Mouse (Mus musculus): ENCODE data around the gene Slfn5. TPM values are rescaled to one million over a fixed set of nuclear protein-coding genes. Genes with fewer than 3 reads are reported as not detected.
"Not testable (repeated sequence)": the region's sequence is repeated elsewhere in the genome, so short reads cannot be mapped to it uniquely, and the experiment has no call there.

The Slfn5 gene
- polyA plus RNA-seq, 1 experiment from 2014 or later, result 1.9 TPM

DNA sequence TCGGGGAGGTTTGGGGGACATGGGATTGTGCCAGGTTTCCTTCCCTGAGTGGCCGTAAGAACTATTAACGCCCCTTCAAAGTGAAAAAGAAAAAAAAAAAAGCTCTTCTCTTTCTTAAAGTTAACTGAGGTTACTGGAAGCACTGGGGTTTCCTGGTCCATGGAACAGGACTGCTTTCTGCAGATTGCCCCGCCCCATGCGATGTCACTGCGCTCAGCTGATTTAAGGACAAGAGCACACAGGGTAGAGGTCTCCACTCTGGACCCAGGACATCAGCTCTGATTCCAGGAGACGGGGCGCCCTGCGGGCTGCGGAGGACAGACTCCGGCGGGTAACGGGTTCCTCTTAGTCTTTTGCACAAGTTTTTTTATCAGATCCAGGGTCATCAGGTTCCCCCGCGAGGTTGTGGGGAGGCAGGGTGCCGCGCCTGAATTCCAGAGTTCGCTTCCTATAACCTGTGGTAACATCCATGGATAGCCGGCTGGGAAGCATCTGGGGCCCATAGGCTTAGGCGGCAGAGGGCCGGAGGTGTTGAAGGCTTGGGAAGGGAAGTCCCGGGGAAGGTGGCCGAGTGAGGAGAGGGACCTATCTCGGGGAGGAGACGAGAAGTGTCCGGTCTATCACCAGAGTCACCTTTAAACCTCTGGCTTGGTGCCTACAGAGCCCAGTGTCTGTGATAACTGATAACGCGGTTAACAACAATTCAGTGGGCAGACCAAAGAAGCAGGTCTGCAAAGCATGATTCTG is 889 bp downstream of the Slfn5 start:
- Histone ChIP-seq H3K9me3 (no peaks in the 10 kb centered on the region), H3K27ac (no peak overlapping the region), H3K4me1 (replicated peaks) (0 out of 2 replicates have a peak, but pooled peaks cover 2% of the 10 kb centered on the region), H3K36me3 (no peaks in the 10 kb centered on the region), H3K9ac (0 out of 2 replicates have a peak overlapping the region, but pooled peaks have one; percentile 8), H3K27me3 (replicated peaks) (peaks cover 25% of the 10 kb centered on the region), H3K4me2 (replicated peaks) (peak overlapping the region; percentile 21), H3K4me3 (replicated peaks) (0 out of 2 replicates have a peak overlapping the region, but pooled peaks have one; percentile 14)
- WGBS, result 6% methylated on average over 28 of the region's 28 CpGs
- ATAC-seq, result no peak

- H3K9ac ChIP-seq, result no peak overlapping the region
- H3K4me2 ChIP-seq (replicated peaks), result peak overlapping the region; percentile 21; the same call in 1 of the 2 replicates
- H3K27ac ChIP-seq, result no peak overlapping the region
- no peak for ATAC-seq
- no peaks in the 10 kb centered on the region for H3K9me3 ChIP-seq
- H3K36me3 ChIP-seq, result no peaks in the 10 kb centered on the region
- WGBS, result 60% methylated on average over 9 of the region's 9 CpGs
- peaks cover 25% of the 10 kb centered on the region for H3K27me3 ChIP-seq (replicated peaks)
- 0 out of 2 replicates have a peak, but pooled peaks cover 2% of the 10 kb centered on the region for H3K4me1 ChIP-seq (replicated peaks)
- H3K4me3 ChIP-seq (replicated peaks), result 0 out of 2 replicates have a peak overlapping the region, but pooled peaks have one; percentile 14
Observed at GRCm38 (mm10) chr11:82952612-82953542, 1.7 kb downstream of the Slfn5 start.

GRCm38 (mm10) chr11:82954631-82955030 is 3.5 kb downstream of the Slfn5 start:
- H3K27me3 ChIP-seq (replicated peaks), result peaks cover 22% of the 10 kb centered on the region
- 63% methylated on average over 6 of the region's 6 CpGs for WGBS
- H3K4me2 ChIP-seq (replicated peaks), result no peak overlapping the region

GRCm38 (mm10) chr11:82956925-82957324 is 5.8 kb downstream of the Slfn5 start:
- 0 out of 2 replicates have a peak, but pooled peaks cover 2% of the 10 kb centered on the region for H3K4me1 ChIP-seq (replicated peaks)
- H3K27me3 ChIP-seq (replicated peaks), result peaks cover 7% of the 10 kb centered on the region
- no peaks in the 10 kb centered on the region for H3K36me3 ChIP-seq
- H3K4me2 ChIP-seq (replicated peaks), result no peak overlapping the region
- 70% methylated on average over 10 of the region's 10 CpGs for WGBS
- H3K9me3 ChIP-seq, result no peaks in the 10 kb centered on the region
- ATAC-seq, result no peak
- H3K4me3 ChIP-seq (replicated peaks), result no peak overlapping the region
- H3K9ac ChIP-seq, result no peak overlapping the region
- H3K27ac ChIP-seq, result no peak overlapping the region

More at GRCm38 (mm10) chr11:82954631-82955030, 3.5 kb downstream of the Slfn5 start:
- H3K4me1 ChIP-seq (replicated peaks), result 0 out of 2 replicates have a peak, but pooled peaks cover 2% of the 10 kb centered on the region
- no peaks in the 10 kb centered on the region for H3K9me3 ChIP-seq
- no peak overlapping the region for H3K27ac ChIP-seq
- H3K4me3 ChIP-seq (replicated peaks), result no peak overlapping the region
- ATAC-seq, result no peak
- no peak overlapping the region for H3K9ac ChIP-seq
- H3K36me3 ChIP-seq, result no peaks in the 10 kb centered on the region

- Histone ChIP-seq H3K9me3 (no peaks in the 10 kb centered on the region), H3K36me3 (no peaks in the 10 kb centered on the region), H3K4me1 (replicated peaks) (no peaks in the 10 kb centered on the region), H3K27ac (no peak overlapping the region), H3K4me2 (replicated peaks) (no peak overlapping the region), H3K9ac (no peak overlapping the region), H3K27me3 (replicated peaks) (no peaks in the 10 kb centered on the region; the same call in 1 of the 2 replicates), H3K4me3 (replicated peaks) (no peak overlapping the region)
- WGBS, result 21% methylated on average over 4 of the region's 4 CpGs
- no peak for ATAC-seq
Observed at GRCm38 (mm10) chr11:82959613-82960012, 8.5 kb downstream of the Slfn5 start.

GRCm38 (mm10) chr11:82961743-82962142 is 10.6 kb downstream of the Slfn5 start:
- Histone ChIP-seq H3K27me3 (replicated peaks) (no peaks in the 10 kb centered on the region), H3K4me2 (replicated peaks) (no peak overlapping the region), H3K4me3 (replicated peaks) (no peak overlapping the region), H3K36me3 (no peaks in the 10 kb centered on the region), H3K4me1 (replicated peaks) (no peaks in the 10 kb centered on the region), H3K9me3 (no peaks in the 10 kb centered on the region), H3K9ac (no peak overlapping the region), H3K27ac (no peak overlapping the region)
- 54% methylated on average over 2 of the region's 2 CpGs for WGBS
- no peak for ATAC-seq

DNA sequence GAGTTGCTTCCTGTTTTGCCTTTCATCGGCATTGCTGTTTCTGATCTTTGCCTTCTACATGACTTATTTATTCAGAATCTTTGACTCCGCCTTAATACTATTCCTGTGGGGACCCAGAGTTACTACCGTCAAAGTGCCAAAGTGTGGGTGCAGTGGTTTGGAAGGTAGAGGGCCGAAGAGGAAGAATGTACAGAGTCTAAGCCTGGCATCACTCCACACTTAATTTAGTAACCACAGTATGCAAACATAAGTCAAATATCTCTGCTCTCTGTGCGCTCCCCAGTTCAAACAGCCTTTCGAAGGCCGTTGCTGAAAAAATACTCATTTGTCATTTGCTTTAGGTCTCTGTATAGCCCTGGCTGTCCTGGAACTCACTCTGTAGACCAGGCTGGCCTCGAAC is 11.1 kb downstream of the Slfn5 start:
- ATAC-seq, result no peak
- WGBS, result 81% methylated on average over 8 of the region's 8 CpGs
- H3K4me1 ChIP-seq (replicated peaks), result no peaks in the 10 kb centered on the region

DNA sequence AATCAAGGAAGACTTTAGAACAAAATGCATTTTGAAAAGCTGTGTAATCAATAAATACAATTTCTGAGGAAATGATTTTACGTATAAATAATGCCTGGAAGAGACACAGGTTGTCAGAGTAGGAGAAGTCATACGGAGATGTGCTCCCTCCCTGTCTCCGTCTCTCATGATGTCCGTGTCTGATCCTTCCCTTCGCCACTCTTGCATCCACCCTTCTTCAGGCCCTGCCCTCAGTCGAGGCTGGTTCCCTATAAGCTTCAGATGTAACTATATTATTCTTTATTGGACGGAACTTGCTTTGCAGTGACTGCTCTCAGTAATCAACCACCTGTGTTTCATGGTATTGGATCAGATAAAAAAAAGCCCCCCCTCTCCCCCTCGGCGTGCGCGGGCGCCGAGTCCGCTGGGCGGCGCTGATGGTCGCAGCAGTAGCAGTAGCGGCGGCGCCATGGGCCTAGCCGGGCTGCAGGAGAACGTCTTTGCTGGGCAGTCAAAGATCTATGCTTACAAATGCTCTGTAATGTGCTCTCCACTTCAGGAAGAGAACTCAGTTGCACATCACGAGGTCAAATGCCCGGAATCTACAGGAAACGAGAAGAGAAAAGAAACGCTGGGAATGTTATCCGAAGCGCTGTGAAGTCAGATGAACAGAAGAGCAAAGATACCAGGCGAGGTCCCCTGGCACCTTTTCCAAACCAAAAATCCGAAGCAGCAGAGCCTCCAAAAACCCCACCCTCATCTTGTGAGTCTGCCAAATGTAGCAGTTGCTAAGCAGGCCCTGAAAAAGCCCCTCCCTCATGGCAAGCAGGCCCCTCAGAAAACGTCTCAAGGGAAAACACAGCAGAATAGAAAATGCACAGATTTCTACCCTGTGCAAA is 19.8 kb downstream of the Slfn5 start:
- no peaks in the 10 kb centered on the region for H3K27me3 ChIP-seq (replicated peaks)
- 13% methylated on average over 31 of the region's 31 CpGs for WGBS
- H3K9me3 ChIP-seq, result no peaks in the 10 kb centered on the region
- no peak overlapping the region for H3K4me3 ChIP-seq (replicated peaks)
- peak overlapping the region; percentile 52 for H3K4me2 ChIP-seq (replicated peaks)
- peak; percentile 56; the same call in 1 of the 2 replicates for ATAC-seq
- H3K27ac ChIP-seq, result no peak overlapping the region
- H3K4me1 ChIP-seq (replicated peaks), result peaks cover 6% of the 10 kb centered on the region; the same call in 1 of the 2 replicates
- H3K36me3 ChIP-seq, result no peaks in the 10 kb centered on the region
- 0 out of 2 replicates have a peak overlapping the region, but pooled peaks have one; percentile 5 for H3K9ac ChIP-seq

More for the DNA sequence above, 11.1 kb downstream of the Slfn5 start:
- no peak overlapping the region for H3K4me2 ChIP-seq (replicated peaks)
- H3K9ac ChIP-seq, result no peak overlapping the region
- H3K27me3 ChIP-seq (replicated peaks), result no peaks in the 10 kb centered on the region
- no peaks in the 10 kb centered on the region for H3K36me3 ChIP-seq
- H3K4me3 ChIP-seq (replicated peaks), result no peak overlapping the region
- no peaks in the 10 kb centered on the region for H3K9me3 ChIP-seq
- no peak overlapping the region for H3K27ac ChIP-seq

GRCm38 (mm10) chr11:82971590-82971974 is 20.4 kb downstream of the Slfn5 start:
- peaks cover 6% of the 10 kb centered on the region; the same call in 1 of the 2 replicates for H3K4me1 ChIP-seq (replicated peaks)
- H3K27ac ChIP-seq, result no peak overlapping the region
- H3K36me3 ChIP-seq, result no peaks in the 10 kb centered on the region
- WGBS, result 80% methylated on average over 11 of the region's 11 CpGs
- H3K9me3 ChIP-seq, result no peaks in the 10 kb centered on the region
- no peaks in the 10 kb centered on the region for H3K27me3 ChIP-seq (replicated peaks)
- H3K4me3 ChIP-seq (replicated peaks), result no peak overlapping the region
- ATAC-seq, result no peak
- H3K9ac ChIP-seq, result 0 out of 2 replicates have a peak overlapping the region, but pooled peaks have one; percentile 5
- H3K4me2 ChIP-seq (replicated peaks), result peak overlapping the region; percentile 52; the same call in 1 of the 2 replicates

- H3K27me3 ChIP-seq (replicated peaks), result no peaks in the 10 kb centered on the region
- H3K4me2 ChIP-seq (replicated peaks), result no peak overlapping the region
- no peak overlapping the region for H3K9ac ChIP-seq
- 31% methylated on average over 5 of the region's 5 CpGs for WGBS
- no peaks in the 10 kb centered on the region for H3K36me3 ChIP-seq
- no peaks in the 10 kb centered on the region for H3K9me3 ChIP-seq
- no peak overlapping the region for H3K4me3 ChIP-seq (replicated peaks)
- H3K27ac ChIP-seq, result no peak overlapping the region
- peaks cover 6% of the 10 kb centered on the region; the same call in 1 of the 2 replicates for H3K4me1 ChIP-seq (replicated peaks)
- no peak for ATAC-seq
Observed at GRCm38 (mm10) chr11:82973916-82974315, 22.8 kb downstream of the Slfn5 start.

DNA sequence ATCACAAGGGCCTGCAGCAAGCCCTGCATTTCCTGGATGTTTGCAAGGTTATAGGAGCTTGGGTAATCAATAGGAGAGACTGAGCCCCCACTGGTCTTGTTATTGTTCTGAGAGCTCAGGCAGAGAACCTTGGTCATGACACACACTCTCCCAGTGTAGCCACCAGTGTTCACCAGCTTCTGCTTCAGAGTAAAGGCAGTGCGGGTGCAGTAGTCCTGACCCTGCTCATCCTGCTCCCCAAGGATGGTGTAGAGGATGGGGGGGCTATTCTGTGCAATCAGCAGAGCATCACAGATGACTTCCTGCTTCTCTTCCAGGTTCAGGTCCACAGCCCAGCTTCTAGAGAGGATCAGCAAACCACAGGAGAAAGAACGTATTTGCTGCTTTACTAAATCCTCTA is 31.3 kb downstream of the Slfn5 start:
- not testable (repeated sequence) for H3K9me3 ChIP-seq; H3K27me3 ChIP-seq (replicated peaks); H3K4me3 ChIP-seq (replicated peaks); H3K9ac ChIP-seq; H3K27ac ChIP-seq; H3K4me2 ChIP-seq (replicated peaks); H3K4me1 ChIP-seq (replicated peaks); ATAC-seq
- H3K36me3 ChIP-seq, result peaks cover 11% of the 10 kb centered on the region
- 90% methylated on average over 2 of the region's 2 CpGs for WGBS

Data from intestine, embryonic 15.5 days (tissue).